Mouse (Mus musculus) cerebellum, postnatal 36 days (tissue): ENCODE measurements around the gene Mia3.
"Not testable (repeated sequence)": the region's sequence is repeated elsewhere in the genome, so short reads cannot be mapped to it uniquely, and the experiment has no call there.

Source experiments
- DNase-seq, 2 experiments: peaks; one replicate each; pipeline ENCODE4 v3.0.0; 2021 to 2022; ENCODE audit warnings: mixed read lengths in 2 of 2

Gene Mia3

DNA sequence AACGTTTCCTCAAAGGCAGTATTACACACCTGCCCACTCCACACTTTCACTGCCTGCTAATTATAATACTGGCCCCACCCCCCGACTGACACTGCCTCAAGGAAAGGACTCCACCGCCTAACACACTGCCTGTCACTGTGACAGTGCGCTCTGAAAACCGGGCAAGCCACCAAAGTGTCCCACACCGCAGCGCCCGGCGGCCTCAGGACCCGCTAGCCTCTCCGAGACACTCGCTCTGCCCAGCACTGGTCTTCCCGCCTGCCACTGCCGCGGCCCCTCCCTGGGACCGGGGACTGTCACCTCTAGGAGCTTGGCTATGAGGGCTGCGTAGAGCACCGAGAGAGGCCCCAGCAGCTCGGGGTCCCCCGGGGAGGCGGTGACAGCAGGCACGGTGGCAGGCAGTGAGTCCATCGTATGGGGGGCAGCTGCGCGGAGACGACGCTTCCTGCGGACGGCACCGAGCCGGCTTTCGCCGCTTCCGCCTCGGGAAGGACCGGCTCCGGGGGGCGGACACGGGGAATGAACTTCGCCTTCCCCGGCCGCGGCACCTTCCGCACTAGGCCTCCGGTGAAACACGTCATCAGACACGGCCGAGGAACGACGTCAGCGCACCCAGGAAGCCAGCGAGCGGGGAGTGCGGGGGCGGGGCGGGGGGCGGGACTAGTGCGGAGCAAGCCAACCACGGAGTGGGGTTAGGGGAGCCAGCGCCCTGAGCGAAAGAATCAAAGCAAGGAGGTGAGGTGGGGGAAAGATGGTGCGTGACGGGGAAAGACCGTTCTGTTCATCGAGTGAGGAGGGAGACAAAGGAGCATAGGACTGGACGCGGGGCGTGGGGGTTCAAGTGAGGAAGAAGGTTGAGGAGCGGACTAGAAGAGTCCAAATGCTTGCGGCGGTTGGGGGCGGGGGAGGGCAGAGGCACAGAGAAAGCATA is 24.2 kb downstream of the Mia3 start:
- DNase-seq: peak; percentile 83 to 84

GRCm38 (mm10) chr1:183342902-183343301 is 26.5 kb downstream of the Mia3 start:
- not testable (repeated sequence) for DNase-seq

GRCm38 (mm10) chr1:183327171-183327570 is 42.2 kb downstream of the Mia3 start:
- DNase-seq: no peak

DNA sequence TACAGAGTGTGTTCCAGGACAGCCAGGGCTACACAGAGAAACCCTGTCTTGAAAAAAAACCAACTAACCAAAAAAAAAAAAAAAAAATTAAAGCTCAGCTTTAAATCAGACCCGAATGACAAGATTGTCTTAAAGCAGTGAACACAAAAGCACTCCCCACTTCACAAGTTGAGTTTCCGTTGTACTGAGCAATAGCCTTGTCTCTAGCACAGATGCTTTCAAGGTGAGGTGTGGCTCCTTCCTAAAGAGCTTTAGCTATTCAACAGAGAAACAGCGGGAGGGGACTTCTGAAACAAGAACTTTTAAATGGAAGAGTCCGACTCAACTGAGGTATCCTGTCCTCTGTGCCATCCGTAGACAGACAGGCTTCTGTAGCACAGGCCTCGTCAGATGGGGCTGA is 44.9 kb downstream of the Mia3 start:
- DNase-seq: no peak

GRCm38 (mm10) chr1:183323923-183324322 is 45.4 kb downstream of the Mia3 start:
- DNase-seq: no peak

GRCm38 (mm10) chr1:183322496-183322895 is 46.9 kb downstream of the Mia3 start:
- not testable (repeated sequence) for DNase-seq

DNA sequence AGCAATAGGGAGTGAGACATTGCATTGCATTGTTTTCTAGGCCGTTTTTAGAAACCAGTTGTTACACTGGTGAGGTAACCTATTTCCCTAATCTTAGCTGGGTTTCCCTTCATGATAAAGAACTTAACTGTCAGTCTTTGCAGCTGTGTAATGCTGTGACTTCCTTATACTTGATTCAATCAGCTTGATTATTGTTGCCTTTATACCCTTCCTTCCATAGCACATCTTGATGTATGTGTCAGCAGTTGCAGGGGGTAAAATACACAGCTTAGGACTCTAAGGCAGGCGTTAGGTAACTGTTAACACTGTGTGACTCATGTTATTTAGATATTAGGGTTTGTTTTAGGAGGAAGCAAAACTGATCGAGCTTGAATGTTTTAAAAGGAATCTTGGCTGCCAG is 48.6 kb downstream of the Mia3 start:
- no peak for DNase-seq

GRCm38 (mm10) chr1:183315783-183316182 is 53.6 kb downstream of the Mia3 start:
- DNase-seq: no peak

GRCm38 (mm10) chr1:183312076-183312475 is 57.3 kb downstream of the Mia3 start:
- no peak for DNase-seq

DNA sequence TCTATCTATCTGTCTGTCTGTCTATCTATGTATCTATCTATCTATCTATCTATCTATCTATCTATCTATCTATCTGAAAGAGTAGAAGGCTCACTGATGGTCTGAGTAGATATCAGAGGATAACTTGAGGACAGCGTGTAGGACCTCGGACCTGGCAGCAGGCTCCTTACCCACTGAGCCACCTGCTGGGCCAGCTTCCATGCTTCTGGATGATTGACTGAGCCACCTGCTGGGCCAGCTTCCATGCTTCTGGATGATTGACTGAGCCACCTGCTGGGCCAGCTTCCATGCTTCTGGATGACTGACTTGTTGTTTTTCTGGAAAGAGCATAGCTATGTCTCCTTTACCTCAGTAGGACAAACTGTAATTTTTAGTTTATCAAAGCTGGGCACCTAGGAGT is 59.8 kb downstream of the Mia3 start:
- DNase-seq: not testable (repeated sequence)

- no peak for DNase-seq
These were observed 60.9 kb downstream of the Mia3 start for GRCm38 (mm10) chr1:183308476-183308875.

- DNase-seq: no peak
These were observed 61.8 kb downstream of the Mia3 start for GRCm38 (mm10) chr1:183307555-183307954.

GRCm38 (mm10) chr1:183299161-183299560 is 70.2 kb downstream of the Mia3 start:
- DNase-seq: peak; percentile 77 to 88

- peak in 1 of 2 experiments; percentile 14 for DNase-seq
These were observed 71.4 kb downstream of the Mia3 start for GRCm38 (mm10) chr1:183297886-183298489.

DNA sequence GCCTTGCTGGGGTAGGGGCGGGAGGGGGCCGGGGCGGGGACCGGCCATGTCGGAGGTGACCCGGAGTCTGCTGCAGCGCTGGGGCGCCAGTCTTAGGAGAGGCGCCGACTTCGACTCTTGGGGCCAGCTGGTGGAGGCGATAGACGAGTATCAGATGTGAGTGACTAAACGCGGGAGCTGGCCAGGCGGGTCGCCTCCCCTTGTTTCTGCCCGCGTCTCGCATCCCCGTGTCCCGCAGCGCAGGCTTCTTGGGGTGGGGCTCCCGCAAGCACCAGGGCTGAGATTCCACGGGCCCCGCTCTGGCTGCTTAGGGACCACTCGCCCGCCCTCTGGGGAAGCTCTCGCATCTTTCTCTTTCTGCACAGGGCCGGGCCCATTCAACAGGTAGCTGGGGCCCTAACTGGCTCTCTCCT is 71.9 kb downstream of the Mia3 start:
- DNase-seq: peak; percentile 44 to 57

GRCm38 (mm10) chr1:183296877-183297383 is 72.4 kb downstream of the Mia3 start, which contains the start of gene Brox:
Brox (minus strand) TSS chr1:183297269.
- DNase-seq: peak; percentile 93 to 94

GRCm38 (mm10) chr1:183296465-183296864 is 72.9 kb downstream of the Mia3 start, which contains the start of gene Aida:
Aida (plus strand) TSS chr1:183296590.
- peak in 1 of 2 experiments; percentile 42 for DNase-seq

GRCm38 (mm10) chr1:183289576-183289975 is 79.8 kb downstream of the Mia3 start:
- DNase-seq: no peak

- no peak for DNase-seq
These were observed 81.0 kb downstream of the Mia3 start for GRCm38 (mm10) chr1:183288351-183288750.
